Mouse (Mus musculus) CH12.LX (cell line): ENCODE measurements around the gene Cep170b. TPM values are rescaled to one million over a fixed set of nuclear protein-coding genes. Genes with fewer than 3 reads are reported as not detected.

Experiments used
- DNase-seq: peaks from one replicate; pipeline ENCODE4 v3.0.0-alpha.2; 2013; ENCODE audit errors: extremely low read depth
- H3K27ac ChIP-seq: 2 replicates; pipeline ENCODE4 v1.5.1; 2012; ENCODE audit warnings: low read depth, mild to moderate bottlenecking, control low read depth, moderate library complexity; ENCODE audit not compliant: insufficient read depth
- H3K27me3 ChIP-seq: replicated peaks from 2 replicates; pipeline ENCODE3; 2012; ENCODE audit warnings: inconsistent platforms
- H3K36me3 ChIP-seq, 2 experiments: replicated peaks in 1 of 2; 2 replicates each; pipeline versions ENCODE3 to v1.6.1; 2012; ENCODE audit warnings: inconsistent platforms in 1 of 2, low read length in 1 of 2, mild to moderate bottlenecking in 1 of 2, mixed read lengths in 1 of 2, moderate library complexity in 1 of 2; ENCODE audit not compliant: control insufficient read depth in 1 of 2, insufficient read depth in 1 of 2
- H3K4me1 ChIP-seq, 2 experiments: 2 replicates each; pipeline ENCODE4 v1.6.1; 2012; ENCODE audit warnings: inconsistent platforms in 1 of 2, moderate library complexity in 1 of 2; ENCODE audit not compliant: insufficient read depth in 2 of 2, control insufficient read depth in 1 of 2
- H3K4me2 ChIP-seq: 2 replicates; pipeline ENCODE4 v1.6.1; 2012; ENCODE audit warnings: low read depth, mild to moderate bottlenecking, control low read depth; ENCODE audit not compliant: poor library complexity, insufficient read depth, severe bottlenecking
- H3K4me3 ChIP-seq, 3 experiments: fragments of 150-350 bp in 1 of 3; sonication (generic) in 1 of 3; replicated peaks in 1 of 3; 2 replicates each; pipeline versions ENCODE3 to v1.5.1; 2011 to 2012; ENCODE audit warnings: low read depth in 2 of 3, low read length in 2 of 3, mild to moderate bottlenecking in 2 of 3, moderate library complexity in 2 of 3, control low read depth in 1 of 3, improper control_type of control experiment in 1 of 3, inconsistent platforms in 1 of 3, mixed read lengths in 1 of 3; ENCODE audit not compliant: poor library complexity in 1 of 3
- H3K79me2 ChIP-seq: replicated peaks from 2 replicates; pipeline ENCODE4 v1.6.1; 2012; ENCODE audit warnings: mild to moderate bottlenecking, moderate library complexity; ENCODE audit not compliant: control insufficient read depth, poor library complexity, insufficient read depth, severe bottlenecking; ENCODE audit errors: extremely low read depth
- H3K9ac ChIP-seq: 2 replicates; pipeline ENCODE4 v1.6.1; 2012; ENCODE audit warnings: low read depth, mild to moderate bottlenecking, control low read depth, moderate library complexity; ENCODE audit not compliant: insufficient read depth
- H3K9me3 ChIP-seq: replicated peaks from 2 replicates; pipeline ENCODE3; 2012; ENCODE audit warnings: low read length, inconsistent platforms, mixed read lengths
- BHLHE40 ChIP-seq: IDR thresholded peaks from 2 replicates; pipeline ENCODE4 v1.6.1; 2011; ENCODE audit warnings: mild to moderate bottlenecking, low read depth, low read length, improper control_type of control experiment
- CHD1 ChIP-seq: IDR thresholded peaks from 2 replicates; pipeline ENCODE4 v1.6.1; 2012; ENCODE audit warnings: low read depth, low read length, improper control_type of control experiment, inconsistent platforms
- CHD2 ChIP-seq: IDR thresholded peaks from 2 replicates; pipeline ENCODE4 v1.6.1; 2011; ENCODE audit warnings: low read length, improper control_type of control experiment
- E2F4 ChIP-seq: IDR thresholded peaks from 2 replicates; pipeline ENCODE4 v1.6.1; 2011; ENCODE audit warnings: low read depth, low read length, improper control_type of control experiment; ENCODE audit not compliant: insufficient replicate concordance
- ELF1 ChIP-seq: IDR thresholded peaks from 2 replicates; pipeline ENCODE4 v1.6.1; 2014; ENCODE audit warnings: low read depth, mild to moderate bottlenecking, inconsistent platforms, low read length, improper control_type of control experiment
- EP300 ChIP-seq: IDR thresholded peaks from 2 replicates; pipeline ENCODE4 v1.6.1; 2011; ENCODE audit warnings: low read length, improper control_type of control experiment
- ETS1 ChIP-seq: conservative IDR thresholded peaks from 2 replicates; pipeline ENCODE4 v1.6.1; 2012; ENCODE audit warnings: low read depth, mild to moderate bottlenecking, inconsistent platforms, low read length, improper control_type of control experiment, moderate library complexity
- GABPA ChIP-seq: IDR thresholded peaks from 2 replicates; pipeline ENCODE4 v1.6.1; 2012; ENCODE audit warnings: low read depth, low read length, improper control_type of control experiment, inconsistent platforms; ENCODE audit not compliant: insufficient replicate concordance
- HCFC1 ChIP-seq: IDR thresholded peaks from 2 replicates; pipeline ENCODE4 v1.6.1; 2012; ENCODE audit warnings: low read depth, mild to moderate bottlenecking, inconsistent platforms, low read length, improper control_type of control experiment
- JUND ChIP-seq: conservative IDR thresholded peaks from 2 replicates; pipeline ENCODE4 v1.6.1; 2011; ENCODE audit warnings: low read depth, low read length, improper control_type of control experiment
- MAFK ChIP-seq: IDR thresholded peaks from 2 replicates; pipeline ENCODE4 v1.6.1; 2011; ENCODE audit warnings: low read length, improper control_type of control experiment; ENCODE audit not compliant: insufficient replicate concordance
- MAX ChIP-seq: IDR thresholded peaks from 2 replicates; pipeline ENCODE4 v1.6.1; 2011; ENCODE audit warnings: low read length, improper control_type of control experiment
- MAZ ChIP-seq: IDR thresholded peaks from 2 replicates; pipeline ENCODE4 v1.6.1; 2012; ENCODE audit warnings: low read depth, mild to moderate bottlenecking, inconsistent platforms, low read length, improper control_type of control experiment, moderate library complexity
- MEF2A ChIP-seq: IDR thresholded peaks from 2 replicates; pipeline ENCODE4 v1.6.1; 2014; ENCODE audit warnings: low read depth, mild to moderate bottlenecking, inconsistent platforms, low read length, improper control_type of control experiment, borderline replicate concordance
- MXI1 ChIP-seq: IDR thresholded peaks from 2 replicates; pipeline ENCODE4 v1.6.1; 2011; ENCODE audit warnings: mild to moderate bottlenecking, low read depth, low read length, improper control_type of control experiment
- MYC ChIP-seq: IDR thresholded peaks from 2 replicates; pipeline ENCODE4 v1.6.1; 2011; ENCODE audit warnings: low read depth, mild to moderate bottlenecking, improper control_type of control experiment, low read length
- POLR2A ChIP-seq: IDR thresholded peaks from 2 replicates; pipeline ENCODE4 v1.6.1; 2011; ENCODE audit warnings: low read depth, mild to moderate bottlenecking, improper control_type of control experiment, low read length
- POLR2AphosphoS2 ChIP-seq: IDR thresholded peaks from 2 replicates; pipeline ENCODE4 v1.6.1; 2011; ENCODE audit warnings: low read depth, low read length, improper control_type of control experiment
- RAD21 ChIP-seq: IDR thresholded peaks from 2 replicates; pipeline ENCODE4 v1.6.1; 2011; ENCODE audit warnings: low read depth, mild to moderate bottlenecking, low read length, improper control_type of control experiment, moderate library complexity
- SIN3A ChIP-seq: IDR thresholded peaks from 2 replicates; pipeline ENCODE4 v1.6.1; 2012; ENCODE audit warnings: low read length, improper control_type of control experiment, inconsistent platforms
- SMC3 ChIP-seq: IDR thresholded peaks from 2 replicates; pipeline ENCODE4 v1.6.1; 2011; ENCODE audit warnings: low read depth, low read length, improper control_type of control experiment
- TBP ChIP-seq: conservative IDR thresholded peaks from 2 replicates; pipeline ENCODE4 v1.6.1; 2011; ENCODE audit warnings: low read depth, low read length, improper control_type of control experiment
- USF1 ChIP-seq: IDR thresholded peaks from 2 replicates; pipeline ENCODE4 v1.6.1; 2014; ENCODE audit warnings: low read depth, mild to moderate bottlenecking, inconsistent platforms, low read length, improper control_type of control experiment
- USF2 ChIP-seq: conservative IDR thresholded peaks from 2 replicates; pipeline ENCODE4 v1.6.1; 2011; ENCODE audit warnings: low read depth, low read length, improper control_type of control experiment
- ZC3H11A ChIP-seq: IDR thresholded peaks from 2 replicates; pipeline ENCODE4 v1.6.1; 2012; ENCODE audit warnings: low read depth, mild to moderate bottlenecking, inconsistent platforms, low read length, improper control_type of control experiment
- ZKSCAN1 ChIP-seq: IDR thresholded peaks from 2 replicates; pipeline ENCODE4 v1.6.1; 2012; ENCODE audit warnings: low read depth, inconsistent platforms, low read length, improper control_type of control experiment, borderline replicate concordance
- ZMIZ1 ChIP-seq: IDR thresholded peaks from 2 replicates; pipeline ENCODE4 v1.6.1; 2012; ENCODE audit warnings: low read depth, mild to moderate bottlenecking, inconsistent platforms, low read length, improper control_type of control experiment
- dilution Hi-C: fragments of 300-500 bp; cut with MboI; formaldehyde crosslinking; loops from 2 replicates; pipeline ENCODE4 v1.14.3; 2020; ENCODE audit warnings: low sequenced_read_pairs; ENCODE audit not compliant: extremely low pct_unique_long_range_greater_than_20kb, extremely low pct_ligation_motif_present
- in situ Hi-C: fragments of 300-500 bp; cut with MboI; formaldehyde crosslinking; loops from 3 replicates; pipeline ENCODE4 v1.14.3; 2019; ENCODE audit warnings: low sequenced_read_pairs, low pct_ligation_motif_present, low pct_unique_long_range_greater_than_20kb, mixed read lengths
- polyA plus RNA-seq: library from polyadenylated mRNA; unstranded; fragments of >175 nt; gene quantifications from 2 replicates; pipeline ENCODE4 v1.2.1, GENCODE M21; 2012; ENCODE audit warnings: low read depth; ENCODE audit not compliant: insufficient read length
- total RNA-seq, 2 experiments: library from RNA; depleted of rRNA; stranded (reverse); fragments of 300-350 nt in 1 of 2; fragments of >200 nt in 1 of 2; gene quantifications; 2 replicates each; pipeline ENCODE4 v1.2.3; 2012 to 2014

The Cep170b gene
- total and polyA plus RNA-seq, 3 experiments = 39.1 to 63.1 (median 48.1) TPM

DNA sequence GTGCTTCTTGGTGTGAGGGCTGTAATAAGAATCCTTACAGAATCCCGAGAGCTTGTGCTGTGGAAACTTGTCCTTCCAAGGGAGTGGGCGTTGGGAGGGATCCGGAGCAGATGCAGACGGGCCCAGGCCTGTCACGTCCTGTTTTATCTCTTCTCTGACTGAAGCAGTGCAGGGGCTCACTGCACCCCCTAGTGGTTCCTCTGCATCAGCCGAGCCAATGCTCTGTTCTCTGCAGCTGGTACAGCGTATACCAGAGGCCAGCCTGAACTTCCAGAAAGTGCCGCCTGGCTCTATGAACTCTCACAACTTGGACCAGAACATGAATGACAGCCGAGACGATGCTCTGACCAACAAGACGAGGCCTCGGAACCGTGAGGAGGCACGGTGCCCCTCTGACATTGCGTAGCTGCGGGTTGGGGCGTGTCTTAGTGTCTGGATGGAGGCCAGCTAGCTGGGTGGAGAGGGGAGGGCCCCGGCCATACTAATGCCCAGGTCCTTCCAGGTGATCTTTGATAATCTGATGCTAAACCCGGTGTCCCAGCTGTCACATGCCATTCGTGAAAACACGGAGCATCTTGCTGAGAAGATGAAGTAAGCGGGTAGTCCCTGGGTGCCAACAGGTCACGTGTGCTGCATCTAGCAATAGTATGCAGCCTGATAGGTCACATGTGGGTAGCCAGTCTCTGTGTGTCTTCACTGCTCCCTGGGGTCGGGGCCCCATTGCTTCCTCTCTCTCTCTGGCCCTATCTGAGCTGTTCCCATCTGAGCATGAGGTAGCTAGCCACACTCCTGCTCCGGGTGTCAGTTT, 23.1 kb downstream of the Cep170b start (continued):
- TF ChIP-seq MYC = peak; percentile 38; the same call in 1 of the 2 replicates
- 0 out of 2 replicates have a peak, but pooled peaks have one; percentile 3 for TF ChIP-seq EP300
- TF ChIP-seq POLR2AphosphoS2 = no peak
- peak; percentile 52 for TF ChIP-seq RAD21
- peak; percentile 62 for TF ChIP-seq POLR2A
- TF ChIP-seq ZC3H11A = no peak
- peak; percentile 92 for TF ChIP-seq USF1
- TF ChIP-seq GABPA = no peak
- 0 out of 2 replicates have a peak, but pooled peaks have one; percentile 36 for TF ChIP-seq ZMIZ1
- TF ChIP-seq SMC3 = peak; percentile 42
- TF ChIP-seq CHD1 = peak; percentile 91; the same call in 1 of the 2 replicates
- TF ChIP-seq SIN3A = peak; percentile 68; the same call in 1 of the 2 replicates
- no peak for TF ChIP-seq CHD2
- no peak; the same call in 1 of the 2 replicates for TF ChIP-seq MEF2A
- no peak; the same call in 1 of the 2 replicates for TF ChIP-seq ELF1

DNA sequence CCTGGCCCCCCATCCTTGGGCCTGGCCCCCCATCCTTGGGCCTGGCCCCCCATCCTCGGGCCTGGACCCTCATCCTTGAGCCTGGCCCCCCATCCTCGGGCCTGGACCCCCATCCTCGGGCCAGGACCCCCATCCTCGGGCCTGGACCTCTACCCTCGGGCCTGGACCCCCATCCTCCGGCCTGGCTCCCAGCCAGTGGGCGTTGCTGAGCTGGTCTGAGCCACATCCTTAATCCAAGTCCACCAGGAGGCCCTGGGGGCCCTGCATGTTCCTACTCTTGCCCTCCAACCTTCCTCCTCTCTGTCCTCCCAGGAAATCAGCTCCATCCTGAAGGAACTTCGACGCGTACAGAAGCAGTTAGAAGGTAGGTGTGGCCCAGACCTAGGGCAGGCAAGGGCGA, 24.0 kb downstream of the Cep170b start:
- H3K4me1 ChIP-seq = peaks cover 28 to 57% of the 10 kb centered on the region in 2 experiments
- no peak for DNase-seq
- no peaks in the 10 kb centered on the region for H3K79me2 ChIP-seq
- dilution Hi-C loops = loop anchor here (10.0 kb wide), 1 partner anchor 71 kb away; no protein-coding TSS in a partner anchor
- H3K4me3 ChIP-seq = peak overlapping the region; percentile 38 to 65 (median 63)
- peak overlapping the region; percentile 78 for H3K27ac ChIP-seq
- no peaks in the 10 kb centered on the region for H3K9me3 ChIP-seq
- peaks cover 9 to 37% of the 10 kb centered on the region in 2 experiments for H3K36me3 ChIP-seq
- H3K4me2 ChIP-seq = peak overlapping the region; percentile 19; the same call in 1 of the 2 replicates
- in situ Hi-C loops = no loop called here
- TF ChIP-seq MAX = no peak
- no peak for TF ChIP-seq CHD1
- TF ChIP-seq, all 38 proteins: peak for 0
- H3K9ac ChIP-seq = peak overlapping the region; percentile 64
- H3K27me3 ChIP-seq = no peaks in the 10 kb centered on the region

DNA sequence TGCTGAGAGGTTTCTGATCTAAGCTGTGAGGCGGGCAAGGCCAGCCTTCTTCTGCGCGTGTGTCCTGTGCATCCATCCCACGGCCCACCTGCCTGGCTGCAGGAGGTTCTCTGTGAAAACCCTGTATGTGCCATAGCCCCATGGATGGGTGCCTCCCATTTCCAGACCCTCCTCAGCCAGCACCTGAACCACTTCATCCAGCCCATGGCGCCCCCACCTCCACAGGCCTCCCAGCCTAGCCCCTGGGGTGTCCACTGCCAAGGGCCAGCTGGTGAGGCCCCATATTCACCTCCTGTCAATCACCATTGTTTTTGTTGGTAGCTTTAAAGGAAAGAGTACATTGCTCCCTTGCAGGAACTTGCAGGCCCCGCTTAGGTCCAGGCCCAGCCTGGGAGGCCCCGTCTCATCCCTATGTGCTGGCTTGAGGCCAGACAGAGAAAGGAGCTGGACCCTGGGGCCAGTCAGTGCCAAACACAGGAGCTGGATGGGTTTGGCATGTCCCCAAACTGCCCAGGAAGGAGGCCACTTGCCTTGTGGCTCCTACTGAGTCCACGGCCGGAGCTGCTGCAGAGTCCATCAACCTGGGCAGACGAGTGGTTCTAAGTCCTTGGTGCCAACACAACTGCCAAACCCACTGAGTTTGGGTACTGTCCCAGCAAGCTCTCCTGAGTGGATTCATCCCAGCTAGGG, 24.8 kb downstream of the Cep170b start:
- in situ Hi-C loops (loop anchor here (5.0 kb wide), 1 partner anchor 102 kb away; no protein-coding TSS in a partner anchor), dilution Hi-C loops (loop anchor here (10.0 kb wide), 1 partner anchor 70 kb away; no protein-coding TSS in a partner anchor)
- Histone ChIP-seq H3K79me2 (no peaks in the 10 kb centered on the region), H3K27me3 (no peaks in the 10 kb centered on the region), H3K4me1 (peaks cover 28 to 57% of the 10 kb centered on the region in 2 experiments), H3K27ac (no peak overlapping the region), H3K9ac (no peak overlapping the region), H3K36me3 (peaks cover 7 to 33% of the 10 kb centered on the region in 2 experiments), H3K4me2 (0 out of 2 replicates have a peak overlapping the region, but pooled peaks have one; percentile 19), H3K9me3 (no peaks in the 10 kb centered on the region), H3K4me3 (peak overlapping the region in 1 of 3 experiments; percentile 63)
- DNase-seq = no peak
- TF ChIP-seq POLR2AphosphoS2 (no peak), ZC3H11A (no peak), SIN3A (no peak), MAFK (no peak), EP300 (no peak), E2F4 (no peak), USF2 (no peak), MXI1 (no peak), ETS1 (no peak), ZKSCAN1 (no peak), MAZ (no peak), USF1 (no peak), GABPA (no peak), BHLHE40 (no peak), CHD2 (no peak), MAX (no peak), TBP (no peak), JUND (no peak), HCFC1 (no peak)
